Mouse (Mus musculus) embryonic facial prominence, embryonic 14.5 days (tissue): ENCODE results near the gene Eci2. TPM values are rescaled to one million over a fixed set of nuclear protein-coding genes. Genes with fewer than 3 reads are reported as not detected.

ENCODE experiments used
- ATAC-seq: fragments of 200-750 bp; cut with Nextera tagmentation; 2 replicates; pipeline ENCODE4 v1.8.0; 2017; ENCODE audit warnings: low read depth, moderate number of reproducible peaks, moderate TSS enrichment
- DNase-seq: peaks from one replicate; pipeline ENCODE4 v3.0.0-alpha.2; 2015; ENCODE audit warnings: low spot score
- H3K27ac ChIP-seq: fragments of 300-500 bp; sonication (generic); replicated peaks from 2 replicates; pipeline ENCODE4 v1.5.1; 2014; ENCODE audit warnings: low read depth, mild to moderate bottlenecking, low read length, moderate library complexity
- H3K27me3 ChIP-seq: fragments of 300-500 bp; sonication (generic); replicated peaks from 2 replicates; pipeline ENCODE4 v1.6.1; 2014; ENCODE audit warnings: low read length; ENCODE audit not compliant: control insufficient read depth, insufficient read depth
- H3K36me3 ChIP-seq: fragments of 300-500 bp; sonication (generic); 2 replicates; pipeline ENCODE4 v1.6.1; 2014; ENCODE audit warnings: low read length, mixed read lengths; ENCODE audit not compliant: control insufficient read depth, insufficient read depth
- H3K4me1 ChIP-seq: fragments of 300-500 bp; sonication (generic); 2 replicates; pipeline ENCODE4 v1.6.1; 2014; ENCODE audit warnings: antibody characterized with exemption, low read length; ENCODE audit not compliant: control insufficient read depth, insufficient read depth
- H3K4me2 ChIP-seq: fragments of 300-500 bp; sonication (generic); 2 replicates; pipeline ENCODE4 v1.6.1; 2014; ENCODE audit warnings: low read depth, mild to moderate bottlenecking, low read length, moderate library complexity, mixed read lengths
- H3K4me3 ChIP-seq: fragments of 300-500 bp; sonication (generic); 2 replicates; pipeline ENCODE4 v1.5.1; 2014; ENCODE audit warnings: low read depth, mild to moderate bottlenecking, low read length
- H3K9ac ChIP-seq: fragments of 300-500 bp; sonication (generic); 2 replicates; pipeline ENCODE4 v1.6.1; 2014; ENCODE audit warnings: low read depth, mild to moderate bottlenecking, low read length, moderate library complexity, mixed read lengths
- H3K9me3 ChIP-seq: fragments of 300-500 bp; sonication (generic); 2 replicates; pipeline ENCODE4 v1.6.1; 2016; ENCODE audit warnings: low read length; ENCODE audit not compliant: control insufficient read depth
- WGBS: fragments of 180-500 bp; shearing (Covaris S2); extraction: QIAGEN DNeasy Blood & Tissue Kit; methylation state at CpG from one replicate; pipeline ENCODE4 v1.1.7; 2014; 5-methylcytosine and 5-hydroxymethylcytosine counted together
- polyA plus RNA-seq: library from polyadenylated mRNA; unstranded; fragments of >200 nt; fragmentation: Nextera tagmentation; extraction: Ambion mirVana; gene quantifications from 2 replicates; pipeline ENCODE4 v1.2.1, GENCODE M21; 2014

The Eci2 gene
- 129 and 147 TPM in 2 replicates for polyA plus RNA-seq

- 7% methylated on average over 6 of the region's 6 CpGs for WGBS
- Histone ChIP-seq H3K27ac (no peak within 1 kb of the TSS), H3K4me3 (peak within 1 kb of the TSS; percentile 25), H3K9me3 (no peaks in the 10 kb centered on the region), H3K4me1 (no peaks in the 10 kb centered on the region), H3K9ac (no peak within 1 kb of the TSS; the same call in 1 of the 2 replicates), H3K36me3 (no peaks in the 10 kb centered on the region), H3K4me2 (peak within 1 kb of the TSS; percentile 42), H3K27me3 (no peaks in the 10 kb centered on the region)
- ATAC-seq (no peak), DNase-seq (peak; percentile 56)
Observed at GRCm38 (mm10) chr13:35026879-35027278, at the start of gene Eci2. Gene Eci2, minus strand, starts transcription at chr13:35027096.

- Histone ChIP-seq H3K4me3 (no peak overlapping the region), H3K4me2 (no peak overlapping the region), H3K27ac (no peak overlapping the region), H3K4me1 (no peaks in the 10 kb centered on the region), H3K27me3 (no peaks in the 10 kb centered on the region), H3K36me3 (no peaks in the 10 kb centered on the region), H3K9me3 (no peaks in the 10 kb centered on the region), H3K9ac (no peak overlapping the region)
- WGBS, result 44% methylated on average over 1 of the region's 1 CpGs
- DNase-seq (no peak), ATAC-seq (no peak)
Observed at GRCm38 (mm10) chr13:35074862-35075261, 48.0 kb upstream of the Eci2 start.

- 68% methylated on average over 9 of the region's 9 CpGs for WGBS
- no peak for ATAC-seq
Observed at GRCm38 (mm10) chr13:35070485-35071472, 43.9 kb upstream of the Eci2 start.

GRCm38 (mm10) chr13:35067084-35067483, 40.2 kb upstream of the Eci2 start:
- Histone ChIP-seq H3K4me3 (no peak overlapping the region), H3K4me1 (no peaks in the 10 kb centered on the region)
- WGBS, result 82% methylated on average over 2 of the region's 2 CpGs

More at GRCm38 (mm10) chr13:35070485-35071472, 43.9 kb upstream of the Eci2 start:
- Histone ChIP-seq H3K9me3 (no peaks in the 10 kb centered on the region), H3K4me3 (no peak overlapping the region), H3K4me1 (no peaks in the 10 kb centered on the region), H3K9ac (no peak overlapping the region), H3K27me3 (no peaks in the 10 kb centered on the region), H3K4me2 (no peak overlapping the region), H3K27ac (no peak overlapping the region), H3K36me3 (no peaks in the 10 kb centered on the region)
- peak; percentile 15 for DNase-seq

GRCm38 (mm10) chr13:35066033-35066432, 39.1 kb upstream of the Eci2 start:
- Histone ChIP-seq H3K9me3 (no peaks in the 10 kb centered on the region), H3K27me3 (no peaks in the 10 kb centered on the region), H3K27ac (no peak overlapping the region), H3K4me1 (no peaks in the 10 kb centered on the region), H3K4me2 (no peak overlapping the region), H3K36me3 (no peaks in the 10 kb centered on the region), H3K4me3 (no peak overlapping the region), H3K9ac (no peak overlapping the region)
- DNase-seq (no peak), ATAC-seq (peak; percentile 15; the same call in 1 of the 2 replicates)
- WGBS, result 54% methylated on average over 2 of the region's 2 CpGs

More at GRCm38 (mm10) chr13:35067084-35067483, 40.2 kb upstream of the Eci2 start:
- H3K9ac ChIP-seq, result no peak overlapping the region
- no peak overlapping the region for H3K4me2 ChIP-seq
- ATAC-seq, result no peak
- H3K27ac ChIP-seq, result no peak overlapping the region
- H3K36me3 ChIP-seq, result no peaks in the 10 kb centered on the region
- no peaks in the 10 kb centered on the region for H3K27me3 ChIP-seq
- DNase-seq, result no peak
- H3K9me3 ChIP-seq, result no peaks in the 10 kb centered on the region

GRCm38 (mm10) chr13:35064381-35064780, 37.5 kb upstream of the Eci2 start:
- no peak overlapping the region for H3K9ac ChIP-seq
- 59% methylated on average over 4 of the region's 4 CpGs for WGBS

GRCm38 (mm10) chr13:35058145-35058544, 31.2 kb upstream of the Eci2 start:
- H3K9ac ChIP-seq, result no peak overlapping the region
- no peaks in the 10 kb centered on the region for H3K9me3 ChIP-seq
- WGBS, result 15% methylated on average over 5 of the region's 5 CpGs
- DNase-seq, result peak; percentile 4
- no peak overlapping the region for H3K4me3 ChIP-seq
- H3K27ac ChIP-seq, result no peak overlapping the region
- no peaks in the 10 kb centered on the region for H3K36me3 ChIP-seq
- no peak overlapping the region for H3K4me2 ChIP-seq
- no peak for ATAC-seq
- no peaks in the 10 kb centered on the region for H3K4me1 ChIP-seq
- H3K27me3 ChIP-seq, result no peaks in the 10 kb centered on the region

More at GRCm38 (mm10) chr13:35064381-35064780, 37.5 kb upstream of the Eci2 start:
- Histone ChIP-seq H3K9me3 (no peaks in the 10 kb centered on the region), H3K4me3 (no peak overlapping the region), H3K36me3 (no peaks in the 10 kb centered on the region), H3K4me1 (no peaks in the 10 kb centered on the region), H3K27ac (no peak overlapping the region), H3K4me2 (no peak overlapping the region), H3K27me3 (no peaks in the 10 kb centered on the region)
- DNase-seq, result no peak
- ATAC-seq, result no peak

GRCm38 (mm10) chr13:35036486-35036885, 9.6 kb upstream of the Eci2 start:
- no peaks in the 10 kb centered on the region for H3K27me3 ChIP-seq
- no peak overlapping the region for H3K4me2 ChIP-seq
- ATAC-seq, result no peak
- no peaks in the 10 kb centered on the region for H3K36me3 ChIP-seq
- H3K4me1 ChIP-seq, result no peaks in the 10 kb centered on the region
- H3K9ac ChIP-seq, result no peak overlapping the region
- 44% methylated on average over 5 of the region's 5 CpGs for WGBS
- DNase-seq, result no peak
- H3K9me3 ChIP-seq, result no peaks in the 10 kb centered on the region
- H3K4me3 ChIP-seq, result no peak overlapping the region
- H3K27ac ChIP-seq, result no peak overlapping the region
